Mouse (Mus musculus): ENCODE measurements at regions not wholly inside any gene's neighbourhood (a gene's known extent, or its start where the extent isn't known, plus 50 kb on each side); places are given as distances from the start of the nearest gene placed in this dataset.
A peak's percentile ranks its signal among the peaks of the same experiment; 100 is the strongest.
"Not testable (repeated sequence)": the region's sequence is repeated elsewhere in the genome, so short reads cannot be mapped to it uniquely, and the experiment has no call there.

DNA sequence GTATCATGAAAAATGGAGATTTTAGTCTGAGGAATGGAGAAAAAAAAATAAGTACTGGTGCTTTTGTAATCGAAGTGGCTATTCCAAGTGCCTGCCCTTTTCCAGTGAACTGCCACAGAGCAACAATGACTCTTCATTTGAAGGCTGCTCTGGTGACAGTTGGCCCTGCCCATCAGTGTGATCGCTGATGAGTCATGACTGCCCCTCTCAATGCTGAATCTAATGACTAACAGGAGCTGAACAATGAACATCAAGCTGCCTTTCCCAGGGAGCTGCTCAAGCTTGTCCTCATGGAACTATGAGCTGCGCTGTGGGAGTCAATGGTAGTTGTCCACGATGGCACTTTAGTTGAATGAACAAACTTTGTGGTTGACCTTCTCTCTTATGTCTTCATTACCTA, 456.4 kb downstream of the Serpinb8 start:
- DNase-seq (ENCODE audit: low spot score in 2 of 2) = no peak
- intact Hi-C loops (cut with DNase I) = no loop called here

DNA sequence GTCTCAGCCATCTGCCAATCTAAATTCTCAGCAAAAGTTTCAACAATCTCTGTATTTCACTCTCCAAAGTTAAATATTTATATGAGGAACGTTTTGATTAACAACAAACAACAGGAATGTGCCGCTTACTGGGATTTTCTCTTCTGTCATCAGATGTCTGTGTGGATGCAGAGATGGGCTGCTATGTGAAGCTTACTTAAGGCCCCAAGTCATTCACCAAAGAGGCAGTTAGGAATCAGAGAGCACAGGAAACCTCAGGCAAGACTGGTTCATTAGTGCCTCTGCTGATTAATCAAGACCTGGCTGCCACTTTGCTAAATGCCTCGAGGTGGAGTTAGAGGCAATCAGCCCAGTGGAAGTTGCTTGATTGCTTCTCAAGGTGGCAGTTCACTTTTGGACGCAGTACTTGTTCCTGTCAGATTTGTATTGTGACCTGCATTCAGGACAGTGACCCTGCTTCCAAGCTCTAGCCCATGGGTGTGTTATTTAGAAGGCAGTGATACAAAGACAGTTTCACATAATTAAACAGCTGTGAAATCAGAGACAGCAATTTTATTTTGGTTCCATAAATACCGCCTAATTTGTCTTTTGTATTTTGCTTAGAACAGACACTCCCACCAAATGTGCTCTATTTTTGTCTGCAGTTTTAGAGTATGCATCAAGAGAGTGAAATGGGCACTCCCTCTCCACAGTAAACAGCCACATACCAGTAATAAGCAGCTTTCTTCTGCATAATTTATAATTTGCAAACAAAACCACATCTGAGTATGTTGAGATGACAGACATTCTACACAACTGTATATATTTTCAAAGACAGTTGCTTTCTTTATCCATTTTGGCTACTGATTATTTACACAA, 457.3 kb downstream of the Serpinb8 start:
- DNase-seq (ENCODE audit: low spot score in 2 of 2) = no peak
- intact Hi-C loops (cut with DNase I) = no loop called here

DNA sequence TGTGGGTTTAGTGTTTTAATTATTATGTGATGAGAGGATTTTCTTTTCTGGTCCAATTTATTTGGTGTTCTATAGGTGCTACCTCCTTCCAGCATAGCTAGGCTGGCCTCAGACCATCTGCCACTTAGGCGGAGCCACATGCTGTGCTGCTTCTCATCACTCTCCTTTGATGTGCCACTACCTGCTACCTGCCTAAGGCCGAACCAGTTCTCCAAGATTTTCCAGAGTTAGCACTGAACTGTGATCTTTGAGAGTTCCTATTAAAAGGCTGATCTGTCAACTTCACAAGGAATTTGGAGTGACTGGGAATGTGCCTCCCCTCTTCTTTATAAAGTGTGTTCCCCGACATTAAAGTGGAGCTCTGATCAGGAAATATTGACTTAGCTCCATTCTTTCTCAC, 504.8 kb downstream of the Serpinb8 start:
- intact Hi-C loops (cut with DNase I) = no loop called here

DNA sequence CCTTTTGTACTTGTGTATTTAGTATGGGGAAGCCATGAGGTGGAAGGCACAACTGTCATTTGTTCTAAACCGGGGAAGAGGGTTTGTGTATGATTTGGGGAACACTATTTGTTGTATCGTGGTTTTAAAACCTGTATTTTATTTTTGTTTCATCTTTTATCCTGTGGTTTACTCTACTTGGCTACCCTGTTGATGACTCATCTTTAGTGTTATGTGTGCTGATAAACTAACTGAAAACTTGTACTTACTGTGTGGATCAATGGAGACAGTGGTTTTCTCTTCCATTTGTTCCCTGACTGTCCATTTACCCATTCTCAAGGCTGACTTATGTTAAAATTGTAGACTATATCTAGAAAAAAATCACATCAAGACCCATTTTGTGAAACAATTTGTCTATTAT, 512.8 kb downstream of the Serpinb8 start:
- no peak for DNase-seq (ENCODE audit: low spot score in 2 of 2)
- intact Hi-C loops (cut with DNase I) = no loop called here

More for the DNA sequence above, 504.8 kb downstream of the Serpinb8 start:
- DNase-seq (ENCODE audit: low spot score in 2 of 2) = no peak

DNA sequence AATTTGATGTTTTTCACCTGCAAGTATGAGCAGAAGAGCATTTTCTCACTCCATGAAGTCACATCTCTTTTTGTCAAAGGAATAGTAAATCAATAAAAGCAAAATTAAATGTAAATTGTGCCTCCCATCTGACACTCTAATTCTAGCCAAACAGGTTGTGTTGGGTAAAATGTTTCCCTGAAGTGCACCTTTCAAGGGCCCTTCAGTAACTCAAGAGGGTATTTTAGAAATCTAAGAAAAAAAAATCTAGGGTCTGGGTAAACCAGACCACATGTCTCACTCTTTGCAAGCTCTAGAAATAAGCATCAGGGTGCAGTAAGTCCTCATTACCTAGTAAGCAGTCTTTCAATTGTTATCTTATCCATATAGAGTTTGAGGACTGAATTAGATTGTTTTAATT, 521.2 kb downstream of the Serpinb8 start:
- intact Hi-C loops (cut with DNase I) = no loop called here
- no peak for DNase-seq (ENCODE audit: low spot score in 2 of 2)

DNA sequence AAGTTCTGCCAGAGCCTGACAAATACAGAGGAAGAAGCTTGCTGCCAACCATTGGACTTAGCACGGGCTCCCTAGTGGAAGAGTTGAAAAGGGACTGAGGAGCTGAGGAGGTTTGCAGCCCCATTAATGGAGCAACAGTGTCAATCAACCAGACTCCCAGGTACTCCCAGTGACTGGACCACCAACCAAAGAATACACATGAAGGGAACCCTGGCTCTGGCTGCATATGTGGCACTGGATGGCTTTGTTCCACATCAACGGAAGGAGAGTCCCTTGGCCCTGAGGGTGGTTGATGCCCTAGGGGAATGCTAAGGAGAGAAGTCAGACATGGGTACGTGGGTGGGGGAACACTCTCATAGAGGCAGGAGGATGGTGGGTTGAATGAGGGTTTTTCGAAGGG, 537.6 kb downstream of the Serpinb8 start:
- intact Hi-C loops (cut with DNase I) = no loop called here
- DNase-seq (ENCODE audit: low spot score in 2 of 2) = no peak

DNA sequence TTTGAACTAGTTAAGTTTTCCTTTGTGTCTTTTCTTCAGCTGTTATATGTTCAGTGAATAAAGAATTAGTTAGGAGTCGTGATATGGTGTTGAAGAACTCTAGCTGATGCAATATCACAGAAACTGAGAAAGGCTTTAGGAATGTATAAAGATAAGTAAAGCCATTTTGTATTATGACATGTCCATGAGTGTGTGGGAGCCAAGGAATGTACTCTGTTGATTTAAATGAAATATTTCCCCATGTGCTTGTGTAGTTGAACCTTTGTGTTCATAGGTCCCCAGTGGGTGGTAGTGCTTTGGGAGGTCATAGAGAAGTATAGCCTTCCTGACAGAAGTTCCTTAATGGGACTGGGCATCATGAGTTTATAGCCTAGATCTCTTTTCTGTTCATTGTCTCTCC, 542.2 kb downstream of the Serpinb8 start:
- intact Hi-C loops (cut with DNase I) = no loop called here

DNA sequence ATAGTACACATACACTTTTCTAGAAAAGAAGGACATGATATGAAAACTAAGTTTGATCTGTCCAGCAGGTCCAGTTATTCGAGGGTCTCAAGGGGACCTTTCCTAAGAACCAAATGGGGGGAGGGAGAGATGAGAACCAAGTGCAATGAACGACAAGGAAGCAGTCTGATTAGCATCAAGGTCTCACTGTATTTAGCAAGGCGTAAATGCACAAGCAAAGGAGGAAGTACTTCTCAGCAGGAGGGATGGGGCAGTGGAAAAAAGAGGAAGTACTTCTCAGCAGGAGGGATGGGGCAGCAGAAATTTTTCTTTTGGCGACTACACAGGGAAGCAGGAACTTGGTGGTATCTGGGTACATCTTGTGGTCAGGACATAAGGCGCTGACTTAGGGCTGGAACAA, 545.5 kb downstream of the Serpinb8 start:
- intact Hi-C loops (cut with DNase I); DNase-seq (ENCODE audit: low spot score in 2 of 2): not testable (repeated sequence)

More for the DNA sequence above, 542.2 kb downstream of the Serpinb8 start:
- DNase-seq (ENCODE audit: low spot score in 2 of 2) = no peak

DNA sequence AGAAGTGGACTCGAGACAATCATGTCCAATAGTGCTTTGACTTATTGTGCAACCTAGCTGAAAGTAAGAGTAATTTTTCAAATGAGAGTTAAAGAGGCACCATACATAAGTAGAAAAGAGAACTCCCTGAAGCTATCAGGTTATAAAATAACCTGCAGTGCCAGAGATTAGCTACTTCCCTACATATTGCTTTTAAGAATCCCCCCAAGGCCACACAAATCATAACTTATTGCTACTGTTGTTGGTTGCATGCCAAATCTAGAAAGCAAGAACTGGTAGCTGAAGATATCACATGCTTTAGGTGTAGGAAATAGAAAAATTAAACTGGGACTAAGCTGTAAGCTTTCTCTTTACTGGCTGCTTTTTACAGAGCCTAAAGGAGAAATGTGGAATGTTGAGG, 554.3 kb downstream of the Serpinb8 start:
- intact Hi-C loops (cut with DNase I) = no loop called here
- no peak for DNase-seq (ENCODE audit: low spot score in 2 of 2)

DNA sequence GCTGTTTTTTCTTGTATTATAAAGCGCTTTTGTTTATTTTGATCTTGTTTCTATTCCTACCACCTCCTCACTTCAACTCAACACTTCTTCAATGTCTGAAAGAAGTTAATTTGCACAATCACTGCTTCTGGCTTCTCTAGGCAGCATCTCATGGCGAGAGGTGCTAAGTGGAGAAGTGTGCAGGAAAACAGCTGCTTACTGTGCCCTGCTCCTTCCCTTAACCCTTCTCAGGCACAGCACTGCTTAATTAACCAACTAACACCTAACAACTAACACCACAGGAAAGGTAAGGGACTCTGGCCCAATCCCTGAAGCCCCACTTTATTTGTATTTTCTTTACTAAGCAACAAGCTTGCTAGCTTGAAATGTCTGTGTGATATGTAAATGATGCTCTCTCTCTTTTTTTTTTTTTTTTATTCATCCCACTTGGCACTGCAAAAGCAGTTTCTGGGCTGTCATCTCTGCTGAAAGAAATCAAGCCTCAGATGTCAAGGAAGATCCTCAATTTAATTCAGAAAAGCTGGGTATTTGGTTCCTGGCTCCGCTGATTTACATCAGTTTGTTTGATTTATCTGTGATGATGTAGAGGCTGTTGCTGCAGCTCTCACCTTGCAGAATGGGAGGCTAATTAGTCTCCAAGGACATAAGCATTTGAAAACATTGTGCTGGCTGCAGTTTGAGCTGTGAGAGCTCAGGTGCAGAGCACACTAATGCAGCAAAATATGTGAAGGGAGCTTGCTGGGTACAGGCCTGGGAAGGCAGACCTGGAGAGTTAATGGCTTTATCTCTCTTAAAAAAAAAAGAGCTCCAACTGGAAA, 591.8 kb downstream of the Serpinb8 start:
- intact Hi-C loops (cut with DNase I) = no loop called here
- DNase-seq (ENCODE audit: low spot score in 2 of 2) = peak; percentile 3 to 4

DNA sequence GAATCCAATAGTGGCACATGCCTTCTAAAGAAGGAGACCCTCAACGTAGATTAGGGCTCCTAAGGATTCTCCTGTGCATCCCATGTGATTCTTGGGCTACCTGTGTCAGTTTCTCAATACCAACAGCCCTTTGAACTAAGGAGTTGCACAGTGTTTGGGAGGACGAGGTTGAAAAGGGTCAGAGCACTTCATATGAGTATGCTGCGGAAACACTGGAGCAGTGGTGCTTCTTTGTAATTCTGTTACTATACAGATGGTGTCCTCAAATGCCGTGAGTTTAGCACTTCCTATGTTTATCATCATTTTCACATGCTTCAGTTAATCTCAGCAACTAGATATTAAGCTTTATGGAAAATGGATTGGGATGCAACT, 592.3 kb downstream of the Serpinb8 start:
- intact Hi-C loops (cut with DNase I) = no loop called here
- DNase-seq (ENCODE audit: low spot score in 2 of 2) = peak in 1 of 2 experiments; percentile 5

DNA sequence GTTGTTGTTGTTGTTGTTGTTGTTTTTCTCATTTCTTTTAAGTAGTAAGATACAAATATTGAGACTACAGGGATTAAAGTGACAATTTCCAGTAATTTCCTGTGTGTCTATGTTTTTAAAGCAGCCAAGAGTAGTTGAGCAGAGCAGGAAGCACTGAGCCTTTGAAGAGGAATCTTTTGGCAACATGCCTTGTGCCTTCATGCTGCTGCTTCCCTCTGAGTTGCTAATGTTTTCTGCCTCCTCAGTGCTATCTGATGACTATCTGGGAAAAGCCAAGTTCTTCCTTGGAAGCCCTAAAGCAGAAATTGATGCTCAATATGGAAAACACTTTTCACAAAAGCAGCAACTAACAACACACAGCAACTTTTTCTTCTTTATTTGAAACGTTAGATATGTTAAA, 634.2 kb downstream of the Serpinb8 start:
- intact Hi-C loops (cut with DNase I) = no loop called here
- peak; percentile 3 to 13 for DNase-seq (ENCODE audit: low spot score in 2 of 2)

DNA sequence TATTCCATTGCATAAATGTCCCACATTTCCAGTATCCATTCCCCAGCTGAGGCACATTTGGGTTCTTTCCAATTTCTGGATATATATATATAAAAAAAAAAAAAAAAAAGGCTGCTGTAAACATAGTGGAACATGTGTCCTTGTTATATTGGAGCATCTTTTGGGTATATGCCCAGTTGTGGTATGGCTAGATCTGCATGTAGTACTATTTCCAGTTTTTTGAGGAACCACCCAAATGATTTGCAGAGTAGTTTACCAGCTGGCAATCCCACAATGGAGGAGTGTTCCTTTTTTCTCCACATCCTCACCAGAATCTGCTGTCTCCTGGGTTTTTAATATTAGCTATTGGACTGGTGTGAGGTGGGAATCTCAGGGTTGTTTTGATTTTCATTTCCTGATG, 650.3 kb downstream of the Serpinb8 start:
- no peak for DNase-seq (ENCODE audit: low spot score in 2 of 2)
- intact Hi-C loops (cut with DNase I) = no loop called here

DNA sequence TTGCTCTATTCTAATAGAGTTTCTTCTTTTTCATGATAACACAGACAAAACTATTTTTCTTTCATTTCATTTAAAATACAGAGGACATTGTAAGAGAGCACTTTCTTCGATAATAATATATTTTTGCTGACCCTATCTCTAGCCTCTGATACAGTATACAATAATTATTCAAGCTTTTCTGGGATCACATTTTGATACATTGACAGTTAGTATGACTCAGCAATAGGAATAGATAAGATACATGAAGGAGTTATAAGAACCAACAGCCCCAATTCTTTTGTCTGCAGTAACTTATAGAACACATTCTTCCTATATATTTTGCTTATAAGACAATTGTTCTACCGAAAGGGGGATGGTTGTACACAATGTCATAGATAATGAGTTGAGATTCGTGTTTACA, 665.3 kb downstream of the Serpinb8 start:
- no peak for DNase-seq (ENCODE audit: low spot score in 2 of 2)
- intact Hi-C loops (cut with DNase I) = no loop called here

DNA sequence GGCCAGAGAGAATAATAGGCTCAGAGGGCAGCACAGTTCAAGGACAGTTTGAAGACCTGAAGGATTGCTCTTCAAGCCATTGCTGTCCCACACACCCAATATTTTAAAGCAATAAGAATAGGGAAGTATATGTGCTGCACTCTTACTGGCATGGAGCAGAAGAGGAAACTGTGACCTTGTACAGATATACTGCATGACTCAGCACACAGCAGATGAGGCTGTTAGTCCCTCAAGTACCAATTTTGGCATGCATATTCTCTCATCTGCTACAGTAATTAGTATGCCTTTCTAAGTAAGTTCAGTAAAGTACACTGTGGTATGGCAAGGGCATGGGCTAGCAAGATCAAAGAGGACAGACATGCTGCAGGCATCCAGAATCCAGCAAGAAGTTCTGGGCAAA, 669.5 kb downstream of the Serpinb8 start:
- intact Hi-C loops (cut with DNase I) = no loop called here
- DNase-seq (ENCODE audit: low spot score in 2 of 2) = no peak

DNA sequence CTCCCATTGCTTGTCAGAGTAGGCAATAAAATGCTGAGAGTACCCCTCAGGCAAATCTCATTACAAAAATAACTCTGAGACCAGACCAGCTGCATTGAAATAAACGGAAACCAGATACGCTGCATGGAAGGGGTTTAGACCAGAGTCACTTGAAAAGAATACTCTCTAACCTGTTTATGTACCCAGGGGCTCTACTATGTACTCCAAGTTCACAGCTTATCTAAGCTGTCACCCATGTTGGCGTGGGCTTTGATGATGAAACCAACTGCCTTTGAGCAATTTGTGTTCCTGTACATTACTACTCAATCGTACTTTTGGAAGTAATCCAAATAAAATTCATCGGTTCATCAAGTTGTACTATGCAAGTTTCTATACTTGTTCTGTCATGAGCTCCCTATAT, 692.3 kb downstream of the Serpinb8 start:
- intact Hi-C loops (cut with DNase I) = no loop called here
- no peak for DNase-seq (ENCODE audit: low spot score in 2 of 2)

DNA sequence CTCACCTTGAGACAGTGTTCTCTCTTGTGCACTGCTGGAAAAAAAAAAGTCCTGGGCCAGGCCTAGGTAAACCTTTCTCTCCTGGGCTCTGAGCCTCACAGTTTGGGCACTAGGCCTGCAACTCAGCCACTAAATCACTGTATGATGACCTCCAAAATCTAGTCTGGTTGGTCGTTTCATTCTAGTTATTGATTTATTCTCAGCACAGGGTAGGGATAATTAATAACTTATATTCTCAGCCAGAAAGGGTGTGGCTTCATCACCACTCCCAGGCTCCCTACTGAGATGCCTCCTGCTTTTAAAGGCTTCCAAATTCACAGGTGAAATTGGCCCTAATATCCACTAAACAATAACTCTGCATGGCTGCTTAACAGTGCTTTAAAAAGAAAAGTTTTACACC, 696.8 kb downstream of the Serpinb8 start:
- DNase-seq (ENCODE audit: low spot score in 2 of 2) = no peak
- intact Hi-C loops (cut with DNase I) = no loop called here
